Mouse (Mus musculus) large intestine, adult 2 months (tissue): ENCODE data around the gene Fam184b. TPM values are rescaled to one million over a fixed set of nuclear protein-coding genes. Genes with fewer than 3 reads are reported as not detected.

Experiments
- DNase-seq: peaks from one replicate; pipeline ENCODE4 v3.0.0-alpha.2; 2012; ENCODE audit warnings: low read depth, low spot score
- WGBS: fragments of 180-500 bp; shearing (Covaris S2); methylation state at CpG from one replicate; pipeline ENCODE4 v1.1.7; 2018; 5-methylcytosine and 5-hydroxymethylcytosine counted together
- polyA plus RNA-seq: library from polyadenylated mRNA; depleted of rRNA; stranded (reverse); fragments of >200 nt; gene quantifications from 2 replicates; pipeline ENCODE4 v1.2.3, GENCODE M21; 2012

The Fam184b gene
- polyA plus RNA-seq, 1 experiment = 0.02 TPM

- no peak for DNase-seq
- 2% methylated on average over 5 of the region's 5 CpGs for WGBS
Observed at GRCm38 (mm10) chr5:45520809-45521110, 118.7 kb downstream of the Fam184b start.

GRCm38 (mm10) chr5:45519960-45520808 is 119.2 kb downstream of the Fam184b start, which contains the start of gene Med28:
Gene Med28 (plus strand): TSS chr5:45520229.
- DNase-seq = peak; percentile 50

GRCm38 (mm10) chr5:45515151-45515743 is 124.2 kb downstream of the Fam184b start:
- 92% methylated on average over 10 of the region's 10 CpGs for WGBS
- no peak for DNase-seq

More at GRCm38 (mm10) chr5:45519960-45520808, 119.2 kb downstream of the Fam184b start, which contains the start of gene Med28:
- 1% methylated on average over 56 of the region's 56 CpGs for WGBS

GRCm38 (mm10) chr5:45514599-45514998 is 124.8 kb downstream of the Fam184b start:
- no peak for DNase-seq
- 63% methylated on average over 1 of the region's 1 CpGs for WGBS

- 85% methylated on average over 2 of the region's 2 CpGs for WGBS
- no peak for DNase-seq
Observed at GRCm38 (mm10) chr5:45513511-45513910, 125.9 kb downstream of the Fam184b start.

GRCm38 (mm10) chr5:45512908-45513307 is 126.5 kb downstream of the Fam184b start:
- DNase-seq = no peak

GRCm38 (mm10) chr5:45510071-45510470 is 129.3 kb downstream of the Fam184b start:
- no peak for DNase-seq
- 80% methylated on average over 7 of the region's 7 CpGs for WGBS

More at GRCm38 (mm10) chr5:45512908-45513307, 126.5 kb downstream of the Fam184b start:
- WGBS = 88% methylated on average over 6 of the region's 6 CpGs

- 92% methylated on average over 5 of the region's 5 CpGs for WGBS
- DNase-seq = no peak
Observed at GRCm38 (mm10) chr5:45497564-45497963, 141.8 kb downstream of the Fam184b start.

GRCm38 (mm10) chr5:45496930-45497550 is 142.4 kb downstream of the Fam184b start:
- 71% methylated on average over 12 of the region's 12 CpGs for WGBS
- no peak for DNase-seq

GRCm38 (mm10) chr5:45496479-45496878 is 142.9 kb downstream of the Fam184b start:
- no peak for DNase-seq

GRCm38 (mm10) chr5:45496042-45496441 is 143.4 kb downstream of the Fam184b start:
- DNase-seq = no peak

More at GRCm38 (mm10) chr5:45496479-45496878, 142.9 kb downstream of the Fam184b start:
- WGBS = 74% methylated on average over 4 of the region's 4 CpGs

- 51% methylated on average over 3 of the region's 3 CpGs for WGBS
- no peak for DNase-seq
Observed at GRCm38 (mm10) chr5:45495429-45495975, 143.9 kb downstream of the Fam184b start.

- DNase-seq = no peak
- WGBS = 30% methylated on average over 9 of the region's 9 CpGs
Observed at GRCm38 (mm10) chr5:45494093-45494755, 145.2 kb downstream of the Fam184b start.

- DNase-seq = peak; percentile 90
- under 1% methylated on average over 78 of the region's 78 CpGs for WGBS
Observed at GRCm38 (mm10) chr5:45493191-45494092, 146.0 kb downstream of the Fam184b start, which contains the start of gene Lap3. Gene Lap3 (plus strand): TSS chr5:45493374.

- 23% methylated on average over 4 of the region's 4 CpGs for WGBS
Observed at GRCm38 (mm10) chr5:45491776-45492175, 147.6 kb downstream of the Fam184b start.

GRCm38 (mm10) chr5:45483654-45484053 is 155.8 kb downstream of the Fam184b start:
- 49% methylated on average over 1 of the region's 1 CpGs for WGBS

More at GRCm38 (mm10) chr5:45491776-45492175, 147.6 kb downstream of the Fam184b start:
- DNase-seq = no peak

GRCm38 (mm10) chr5:45482607-45483006 is 156.8 kb downstream of the Fam184b start:
- DNase-seq = no peak
- 59% methylated on average over 3 of the region's 3 CpGs for WGBS

More at GRCm38 (mm10) chr5:45483654-45484053, 155.8 kb downstream of the Fam184b start:
- no peak for DNase-seq

GRCm38 (mm10) chr5:45481125-45481524 is 158.3 kb downstream of the Fam184b start:
- no peak for DNase-seq
- WGBS = 87% methylated on average over 2 of the region's 2 CpGs
